Mouse (Mus musculus) heart, adult 8-10 months (tissue): ENCODE results near the gene Cacna2d2. TPM values are rescaled to one million over a fixed set of nuclear protein-coding genes. Genes with fewer than 3 reads are reported as not detected.

Experiments used
- DNase-seq: peaks from one replicate; pipeline ENCODE4 v3.0.0; 2022; ENCODE audit warnings: low spot score
- total RNA-seq, 4 experiments: library from RNA; stranded (reverse); gene quantifications; 2 replicates each; pipeline ENCODE4 v1.2.4; 2022

Gene Cacna2d2
- total RNA-seq, 4 experiments from 2014 or later: 10.4 to 18.4 (median 12.3) TPM

- peak; percentile 8 for DNase-seq
These were observed 101.4 kb downstream of the Cacna2d2 start for GRCm38 (mm10) chr9:107500708-107501286.

DNA sequence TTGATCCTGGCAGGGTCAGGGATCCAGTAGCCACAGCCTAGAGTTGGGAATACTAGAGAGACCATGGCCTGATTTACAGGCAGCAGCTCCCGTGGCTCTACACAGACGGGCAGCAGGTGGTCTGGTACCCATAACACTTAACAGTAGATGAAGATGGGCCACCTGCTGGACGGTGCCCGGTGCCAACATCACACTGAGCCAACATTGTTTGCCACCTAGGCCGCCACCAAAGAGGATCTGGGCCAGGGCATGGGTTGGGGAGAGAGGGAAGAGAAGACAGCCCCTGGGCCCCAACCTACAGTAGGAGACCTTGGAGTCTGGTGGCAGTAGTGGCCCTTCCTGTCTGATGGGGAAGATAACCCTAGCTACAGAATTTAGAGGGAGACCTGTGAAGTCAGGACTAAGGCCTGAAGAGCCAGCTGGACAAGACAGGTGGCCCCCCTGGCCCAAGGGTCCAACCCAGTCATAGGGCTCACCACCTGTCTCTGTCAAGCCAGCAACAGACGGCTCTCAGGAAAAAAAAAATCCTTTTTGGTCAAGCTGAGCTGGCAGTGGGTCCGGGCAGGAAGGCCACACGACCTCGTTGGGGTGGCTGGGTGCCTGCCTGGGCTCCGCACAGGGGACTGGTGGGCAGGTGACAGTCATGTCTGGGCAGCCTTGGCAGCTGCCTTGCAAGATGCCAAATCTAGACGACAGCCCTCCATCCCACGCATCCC is 102.9 kb downstream of the Cacna2d2 start:
- DNase-seq: no peak

DNA sequence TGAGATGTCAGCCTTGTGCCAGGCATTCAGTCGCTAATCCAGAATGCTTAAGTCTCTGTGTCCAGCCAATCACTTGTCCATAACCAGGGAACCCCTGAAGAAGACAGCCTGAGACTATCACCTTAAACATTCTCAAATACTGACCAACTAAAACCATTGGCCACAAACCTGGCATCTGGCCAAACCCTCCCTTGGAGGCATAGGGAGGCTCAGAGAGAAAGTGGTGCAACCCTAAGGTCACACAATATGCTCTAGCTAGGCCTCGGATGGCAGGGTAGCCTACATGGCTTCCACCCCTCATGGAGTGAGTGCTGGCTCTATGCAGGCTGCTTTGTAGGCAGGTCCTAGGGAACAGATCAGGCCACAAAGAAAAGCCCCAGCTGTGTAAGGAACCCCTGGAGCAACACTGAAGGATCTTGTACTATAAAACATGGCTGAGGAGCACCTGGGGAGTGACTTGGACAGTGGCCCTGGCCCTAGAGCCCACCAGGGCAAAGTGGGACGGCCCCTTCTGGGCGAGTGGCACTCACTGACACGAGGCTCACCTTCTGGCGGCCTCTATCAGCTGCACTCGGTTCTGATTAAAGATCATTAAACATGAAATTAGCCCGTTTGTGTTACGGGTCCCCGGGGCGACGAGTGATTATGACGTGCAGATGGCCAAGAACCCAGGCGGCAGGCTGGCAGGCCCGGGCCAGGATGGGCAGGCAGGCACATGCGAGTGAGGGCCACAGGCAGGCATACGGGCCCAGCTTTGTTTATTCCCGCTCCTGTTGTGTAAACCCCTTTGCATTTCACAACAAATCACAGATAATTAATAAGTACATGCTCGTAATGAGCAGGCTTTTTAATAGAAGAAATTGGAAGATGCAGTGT is 105.5 kb downstream of the Cacna2d2 start:
- no peak for DNase-seq

DNA sequence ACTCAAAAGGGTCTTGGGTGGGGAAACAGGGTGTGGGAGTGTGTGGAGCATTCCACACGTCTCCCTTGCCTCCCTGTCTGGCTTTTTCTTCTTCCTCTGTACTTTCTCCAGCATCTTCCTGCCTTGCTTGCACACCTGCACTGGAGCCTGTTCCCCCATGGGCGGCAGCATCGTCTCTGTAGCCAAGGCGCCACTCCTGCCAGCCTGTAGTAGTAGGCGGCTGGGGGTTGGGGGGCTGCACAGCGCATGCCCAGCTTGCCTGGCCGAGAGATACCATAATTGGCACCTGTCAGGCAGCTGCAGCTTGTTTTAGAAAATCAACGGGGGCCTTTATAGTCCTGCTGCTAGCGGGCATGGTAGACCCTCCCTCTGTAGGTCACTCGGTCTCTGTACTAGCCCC is 108.9 kb downstream of the Cacna2d2 start:
- no peak for DNase-seq

GRCm38 (mm10) chr9:107510384-107511100 is 111.1 kb downstream of the Cacna2d2 start:
- no peak for DNase-seq

DNA sequence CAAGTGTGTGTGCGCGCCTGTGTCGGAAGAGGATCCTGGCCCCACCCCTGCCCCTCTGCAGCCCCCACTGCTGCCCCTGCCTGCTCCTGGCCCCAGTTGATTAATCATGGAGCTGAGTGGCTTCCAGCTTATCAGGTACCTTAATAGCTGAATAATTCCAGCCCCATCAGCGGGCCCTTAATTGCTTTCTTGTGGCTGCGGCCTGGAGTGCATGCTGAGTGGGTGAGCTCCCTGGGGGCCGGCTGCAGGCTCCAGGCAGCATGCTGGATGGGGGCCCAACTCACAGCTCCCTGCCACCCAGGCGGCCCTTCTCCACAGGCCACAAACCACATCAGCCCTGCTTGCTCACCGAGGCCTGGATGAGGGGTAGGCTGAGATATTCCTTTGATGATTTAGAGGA is 112.0 kb downstream of the Cacna2d2 start:
- no peak for DNase-seq

- DNase-seq: no peak
These were observed 112.9 kb downstream of the Cacna2d2 start for GRCm38 (mm10) chr9:107512326-107512725.

DNA sequence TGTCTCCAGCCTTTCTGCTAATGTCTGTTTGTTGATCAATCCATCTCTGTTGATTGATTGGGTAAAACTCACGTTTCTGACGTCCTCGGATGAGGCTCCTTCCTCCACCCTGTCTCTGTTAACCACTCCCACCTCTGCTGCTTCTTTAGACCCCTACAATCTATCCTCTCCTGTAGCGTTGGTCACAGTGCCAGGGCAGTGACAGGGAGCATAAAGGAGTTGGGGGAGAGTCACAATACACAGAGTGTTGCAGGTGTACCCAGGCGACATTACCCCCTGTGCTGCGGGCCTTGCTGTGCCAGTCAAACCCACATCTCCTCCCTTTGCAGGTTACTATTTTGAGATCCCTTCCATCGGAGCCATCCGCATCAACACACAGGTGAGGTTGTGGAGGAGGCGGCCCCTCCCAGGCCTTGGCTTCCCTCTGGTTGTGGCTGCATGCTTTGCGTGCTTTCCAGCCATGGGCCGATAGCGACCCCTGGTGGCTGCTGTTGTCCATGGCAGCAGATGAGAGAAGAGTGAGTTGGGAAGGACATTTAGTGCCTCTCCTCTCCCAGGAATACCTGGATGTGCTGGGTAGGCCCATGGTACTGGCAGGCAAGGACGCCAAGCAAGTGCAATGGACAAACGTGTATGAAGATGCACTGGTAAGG is 115.0 kb downstream of the Cacna2d2 start:
- DNase-seq: peak; percentile 74

- DNase-seq: no peak
These were observed 120.9 kb downstream of the Cacna2d2 start for GRCm38 (mm10) chr9:107520331-107520730.

DNA sequence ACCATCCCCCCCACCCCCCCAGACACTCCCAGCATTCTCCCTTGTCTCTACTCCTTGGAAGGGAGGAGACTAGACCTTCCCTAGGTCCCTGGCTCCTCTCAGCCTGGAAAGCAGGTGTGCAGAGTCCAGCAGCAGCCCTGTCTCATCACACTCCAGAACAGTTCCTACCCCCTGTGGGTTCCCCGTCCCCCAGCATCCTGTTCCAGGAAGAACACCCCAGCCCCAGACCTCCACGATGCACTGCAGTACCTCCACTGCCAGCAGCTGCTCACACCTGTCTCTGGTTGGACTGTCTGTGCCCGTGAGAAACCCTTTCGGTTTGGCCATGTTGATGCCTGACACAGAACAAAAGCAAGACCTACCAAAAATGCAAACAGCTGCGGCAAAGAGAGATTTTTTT is 121.8 kb downstream of the Cacna2d2 start:
- no peak for DNase-seq

- no peak for DNase-seq
These were observed 122.4 kb downstream of the Cacna2d2 start for GRCm38 (mm10) chr9:107521711-107522399.

DNA sequence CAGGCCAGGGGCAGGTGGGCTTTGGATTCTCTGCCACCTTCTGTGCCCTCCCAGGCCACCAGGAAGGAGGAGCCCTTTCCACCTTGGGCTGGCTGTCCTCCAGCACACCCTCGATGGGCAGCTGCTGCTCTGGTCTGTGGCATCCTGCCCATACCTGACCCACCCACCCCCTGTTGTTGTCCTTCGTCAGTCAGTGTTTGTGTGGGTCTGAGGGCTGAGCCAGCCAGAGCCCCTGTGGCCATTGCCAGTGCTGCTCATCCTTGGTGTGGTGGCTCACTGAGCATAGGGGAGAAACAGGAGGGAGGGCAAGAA is 122.9 kb downstream of the Cacna2d2 start:
- DNase-seq: no peak

GRCm38 (mm10) chr9:107526198-107527026 is 127.0 kb downstream of the Cacna2d2 start:
- no peak for DNase-seq

DNA sequence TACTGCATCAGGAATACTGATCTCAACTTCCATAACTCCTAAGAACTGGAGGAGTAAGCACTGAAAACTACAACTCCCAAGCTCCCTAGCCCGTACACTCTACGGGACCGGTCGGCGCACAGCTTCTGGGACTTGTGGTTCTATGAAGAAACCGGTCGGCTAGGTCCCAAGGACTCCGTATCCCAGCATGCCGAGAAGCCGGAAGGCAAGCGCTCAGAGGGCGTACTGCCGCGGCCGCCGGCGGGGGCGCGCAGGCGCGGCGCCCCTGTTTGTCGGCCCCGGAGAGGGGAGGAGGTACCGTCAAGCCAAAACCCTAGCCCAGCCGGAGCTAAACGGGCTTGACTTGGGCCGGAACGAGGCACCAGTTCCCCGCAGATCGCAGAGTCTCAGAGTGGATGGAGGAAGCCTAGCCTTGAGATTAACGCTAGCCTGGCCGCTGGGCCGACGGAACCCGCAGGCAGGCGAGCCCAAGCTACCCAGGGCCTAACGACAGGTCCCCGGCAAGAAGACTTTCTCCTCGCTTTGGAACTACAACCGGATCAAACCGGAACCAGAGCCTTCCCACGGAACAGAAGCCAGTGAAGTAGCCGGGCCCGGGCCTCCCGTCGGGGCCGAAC is 134.5 kb downstream of the Cacna2d2 start, which contains the start of gene Tmem115:
Gene Tmem115 (plus strand): TSS at position 155 of the 617 bp plus-strand sequence.
- peak; percentile 96 for DNase-seq

- no peak for DNase-seq
These were observed 135.2 kb downstream of the Cacna2d2 start for GRCm38 (mm10) chr9:107534408-107535202.

DNA sequence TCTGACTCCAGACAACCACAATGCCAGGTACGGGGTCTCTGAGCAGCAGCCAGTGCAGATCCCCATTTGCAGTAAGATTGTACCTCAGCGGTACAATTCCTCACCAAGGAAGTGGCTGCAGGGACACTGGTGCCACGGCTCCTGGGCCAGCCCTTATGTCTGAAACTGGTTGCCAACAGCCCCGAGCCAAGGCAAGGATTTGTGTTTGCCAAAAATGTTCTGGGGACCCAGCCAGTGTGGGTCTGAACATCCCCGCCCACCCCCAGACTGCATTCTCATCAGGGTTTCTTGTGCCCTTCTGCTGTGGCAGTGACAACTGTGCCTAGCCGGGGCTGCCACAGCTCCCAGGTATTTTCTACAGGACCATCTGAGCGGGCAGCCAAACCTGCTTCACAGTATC is 138.8 kb downstream of the Cacna2d2 start:
- no peak for DNase-seq

GRCm38 (mm10) chr9:107538711-107539110 is 139.3 kb downstream of the Cacna2d2 start:
- no peak for DNase-seq

DNA sequence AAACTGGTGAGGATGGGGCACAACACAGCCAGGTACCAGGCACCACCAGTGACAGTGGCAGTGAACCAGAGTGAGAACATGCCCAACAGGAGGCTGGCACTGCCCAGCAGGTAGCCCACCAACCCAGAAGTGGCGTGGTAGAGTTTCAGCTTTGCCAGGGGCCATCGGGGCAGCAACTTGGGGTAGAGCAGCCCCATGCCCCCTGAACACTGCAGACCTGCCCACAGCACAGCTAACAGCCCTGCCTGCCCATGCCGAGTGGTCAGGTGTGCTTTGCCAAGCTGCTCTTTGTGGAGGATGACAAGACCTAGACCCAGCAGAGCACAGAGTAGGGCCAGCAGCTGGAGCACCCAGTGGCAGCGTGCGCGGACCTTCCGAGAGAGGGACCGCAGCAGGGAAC is 140.5 kb downstream of the Cacna2d2 start:
- DNase-seq: no peak

DNA sequence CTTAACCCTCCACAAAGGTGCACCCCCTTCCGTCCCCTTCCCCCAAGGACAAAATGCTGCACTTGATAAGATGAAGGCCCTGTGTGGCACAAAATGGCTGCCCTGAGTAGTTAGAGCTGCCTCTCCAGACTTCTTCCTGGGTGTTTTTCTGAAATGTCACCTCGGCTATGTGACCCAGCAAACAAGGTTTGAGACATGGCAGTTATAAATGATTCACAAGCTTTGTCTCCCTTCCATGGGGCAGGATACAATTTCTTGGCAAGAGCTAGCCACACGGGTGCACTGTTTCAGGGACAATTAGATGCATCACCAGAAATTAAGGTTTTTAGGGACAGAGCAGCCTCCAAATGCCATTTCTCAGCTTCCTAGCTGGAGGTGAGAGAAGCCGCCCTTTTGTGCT is 141.0 kb downstream of the Cacna2d2 start:
- DNase-seq: no peak
